Mouse (Mus musculus) neural tube, embryonic 14.5 days (tissue): ENCODE measurements at regions not wholly inside any gene's neighbourhood (a gene's known extent, or its start where the extent isn't known, plus 50 kb on each side); places are given as distances from the start of the nearest gene placed in this dataset.

Source experiments
- ATAC-seq: fragments of 200-750 bp; cut with Nextera tagmentation; 2 replicates; pipeline ENCODE4 v1.8.0; 2017; ENCODE audit warnings: low read depth, mild to moderate bottlenecking, moderate TSS enrichment, moderate library complexity
- H3K27ac ChIP-seq: fragments of 300-500 bp; sonication (generic); 2 replicates; pipeline ENCODE4 v1.5.1; 2014; ENCODE audit warnings: low read depth, mild to moderate bottlenecking, control low read depth, low read length, moderate library complexity, mixed read lengths
- H3K27me3 ChIP-seq: fragments of 300-500 bp; sonication (generic); 2 replicates; pipeline ENCODE4 v1.6.1; 2014; ENCODE audit warnings: low read length; ENCODE audit not compliant: control insufficient read depth, insufficient read depth
- H3K36me3 ChIP-seq: fragments of 300-500 bp; sonication (generic); 2 replicates; pipeline ENCODE4 v1.6.1; 2014; ENCODE audit warnings: low read length, mixed read lengths; ENCODE audit not compliant: control insufficient read depth, insufficient read depth
- H3K4me1 ChIP-seq: fragments of 300-500 bp; sonication (generic); 2 replicates; pipeline ENCODE4 v1.6.1; 2014; ENCODE audit warnings: low read length; ENCODE audit not compliant: control insufficient read depth, insufficient read depth
- H3K4me2 ChIP-seq: fragments of 300-500 bp; sonication (generic); 2 replicates; pipeline ENCODE4 v1.6.1; 2014; ENCODE audit warnings: mild to moderate bottlenecking, low read depth, low read length, control low read depth
- H3K4me3 ChIP-seq: fragments of 300-500 bp; sonication (generic); 2 replicates; pipeline ENCODE4 v1.5.1; 2014; ENCODE audit warnings: low read depth, low read length, control low read depth, mixed read lengths
- H3K9ac ChIP-seq: fragments of 300-500 bp; sonication (generic); replicated peaks from 2 replicates; pipeline ENCODE4 v1.6.1; 2014; ENCODE audit warnings: low read depth, mild to moderate bottlenecking, control low read depth, low read length, mixed read lengths
- H3K9me3 ChIP-seq: fragments of 300-500 bp; sonication (generic); 2 replicates; pipeline ENCODE4 v1.6.1; 2016; ENCODE audit warnings: low read length; ENCODE audit not compliant: control insufficient read depth
- WGBS: fragments of 180-500 bp; shearing (Covaris S2); extraction: QIAGEN DNeasy Blood & Tissue Kit; methylation state at CpG from one replicate; pipeline ENCODE4 v1.1.7; 2014; 5-methylcytosine and 5-hydroxymethylcytosine counted together

GRCm38 (mm10) chr12:80040233-80040632, 72.6 kb downstream of the Zfp36l1 start:
- WGBS: 81% methylated on average over 9 of the region's 9 CpGs
- no peaks in the 10 kb centered on the region for H3K36me3 ChIP-seq
- H3K4me2 ChIP-seq: no peak overlapping the region
- no peak overlapping the region for H3K9ac ChIP-seq
- H3K4me3 ChIP-seq: no peak overlapping the region
- no peak for ATAC-seq
- no peak overlapping the region for H3K27ac ChIP-seq
- no peaks in the 10 kb centered on the region for H3K27me3 ChIP-seq
- no peaks in the 10 kb centered on the region for H3K4me1 ChIP-seq
- H3K9me3 ChIP-seq: no peaks in the 10 kb centered on the region

- H3K9me3 ChIP-seq: no peaks in the 10 kb centered on the region
- H3K4me2 ChIP-seq: no peak overlapping the region
- H3K27ac ChIP-seq: no peak overlapping the region
- no peaks in the 10 kb centered on the region for H3K27me3 ChIP-seq
- H3K36me3 ChIP-seq: no peaks in the 10 kb centered on the region
- no peaks in the 10 kb centered on the region for H3K4me1 ChIP-seq
- H3K4me3 ChIP-seq: no peak overlapping the region
- no peak for ATAC-seq
- no peak overlapping the region for H3K9ac ChIP-seq
- 55% methylated on average over 1 of the region's 1 CpGs for WGBS
Measured at GRCm38 (mm10) chr12:80039150-80039549, 73.7 kb downstream of the Zfp36l1 start.

DNA sequence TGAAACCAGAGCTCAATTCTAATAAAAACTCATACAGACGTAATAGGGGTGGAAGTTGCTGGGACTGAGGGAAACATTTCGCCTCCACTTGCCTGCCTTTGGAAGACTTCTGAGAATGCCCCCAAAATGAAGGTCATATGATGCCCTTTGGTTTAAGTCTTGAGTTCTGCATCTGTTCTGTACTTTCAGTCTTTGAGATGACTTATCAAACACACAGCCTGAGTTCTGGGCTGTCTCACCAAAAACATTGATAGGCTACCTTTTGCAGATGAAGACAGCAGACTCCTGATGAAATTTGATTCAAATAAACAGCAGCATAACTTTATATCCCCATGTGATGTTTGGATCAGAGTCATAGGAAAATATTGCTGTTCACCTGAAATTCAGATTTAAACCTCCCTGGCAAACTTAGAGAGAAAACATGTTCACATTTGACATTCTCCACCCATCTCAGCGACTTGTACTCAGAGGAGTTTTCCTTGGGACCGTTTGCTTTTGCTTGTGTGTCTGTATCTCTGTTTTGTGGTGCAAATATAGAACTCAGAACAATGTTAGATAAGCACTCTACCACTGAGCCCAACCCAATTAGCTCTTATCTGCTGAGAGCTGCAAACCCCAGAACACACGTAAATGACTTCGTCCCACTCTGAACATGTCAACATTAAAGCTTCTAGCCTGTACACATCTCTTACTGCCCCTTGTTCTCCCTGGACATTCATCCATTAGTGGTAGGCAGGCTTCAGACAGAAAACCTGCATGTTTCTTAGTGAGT, 77.1 kb downstream of the Zfp36l1 start:
- Histone ChIP-seq H3K36me3 (no peaks in the 10 kb centered on the region), H3K9ac (no peak overlapping the region), H3K27me3 (no peaks in the 10 kb centered on the region), H3K27ac (no peak overlapping the region), H3K4me3 (no peak overlapping the region), H3K9me3 (no peaks in the 10 kb centered on the region), H3K4me1 (no peaks in the 10 kb centered on the region), H3K4me2 (no peak overlapping the region)
- no peak for ATAC-seq
- WGBS: 86% methylated on average over 6 of the region's 6 CpGs

DNA sequence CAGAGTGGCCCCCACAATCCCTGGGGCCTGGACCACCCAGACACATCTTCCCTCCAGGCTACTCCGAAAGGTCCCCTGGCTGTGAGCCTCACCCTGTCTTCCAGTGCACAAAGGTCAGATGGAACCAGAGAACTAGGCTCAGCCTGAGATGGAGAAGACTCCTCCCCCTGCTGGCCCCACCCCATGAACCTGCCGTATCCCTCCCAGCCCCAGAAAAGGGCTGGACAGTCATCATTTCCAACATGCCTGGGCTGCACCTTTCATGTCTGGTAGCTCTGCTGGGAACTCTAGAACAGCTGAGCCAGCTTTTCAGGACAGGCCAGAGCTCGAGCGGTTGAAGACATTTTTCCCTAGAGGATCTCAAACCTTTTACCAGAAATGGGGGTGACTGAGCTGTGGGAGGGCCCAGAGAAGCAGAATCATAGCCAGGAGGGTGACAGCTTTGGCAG, 77.8 kb downstream of the Zfp36l1 start:
- ATAC-seq: no peak
- 55% methylated on average over 4 of the region's 4 CpGs for WGBS
- Histone ChIP-seq H3K27ac (no peak overlapping the region), H3K4me2 (no peak overlapping the region), H3K36me3 (no peaks in the 10 kb centered on the region), H3K4me1 (no peaks in the 10 kb centered on the region), H3K9me3 (no peaks in the 10 kb centered on the region), H3K4me3 (no peak overlapping the region), H3K27me3 (no peaks in the 10 kb centered on the region), H3K9ac (no peak overlapping the region)

GRCm38 (mm10) chr12:80034100-80034499, 78.7 kb downstream of the Zfp36l1 start:
- no peak overlapping the region for H3K9ac ChIP-seq
- H3K4me1 ChIP-seq: no peaks in the 10 kb centered on the region
- H3K27ac ChIP-seq: no peak overlapping the region
- H3K4me3 ChIP-seq: no peak overlapping the region
- no peaks in the 10 kb centered on the region for H3K27me3 ChIP-seq
- no peaks in the 10 kb centered on the region for H3K9me3 ChIP-seq
- no peak overlapping the region for H3K4me2 ChIP-seq
- WGBS: 87% methylated on average over 5 of the region's 5 CpGs
- ATAC-seq: no peak
- no peaks in the 10 kb centered on the region for H3K36me3 ChIP-seq

DNA sequence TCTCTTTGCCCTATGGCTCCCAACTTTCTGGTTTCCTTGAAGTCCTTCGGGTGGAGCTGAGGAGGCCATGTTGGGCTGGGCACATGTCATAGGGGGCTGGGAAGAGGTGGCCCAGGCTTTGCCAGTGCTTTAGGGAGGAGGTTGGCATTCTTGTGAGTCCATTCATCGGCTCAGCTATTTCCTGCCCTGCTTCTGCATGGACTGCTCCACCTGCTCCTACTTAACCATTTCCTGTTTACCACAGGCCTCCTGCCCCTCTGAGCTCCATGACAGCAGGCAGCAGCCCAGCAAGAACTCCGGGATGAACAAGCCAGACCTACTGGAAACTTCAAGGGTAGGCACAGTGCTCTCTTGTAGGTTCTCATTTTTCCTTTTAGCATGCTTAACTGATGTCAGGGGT, 80.3 kb downstream of the Zfp36l1 start:
- ATAC-seq: no peak
- Histone ChIP-seq H3K4me3 (no peak overlapping the region), H3K36me3 (no peaks in the 10 kb centered on the region), H3K27me3 (no peaks in the 10 kb centered on the region), H3K4me1 (no peaks in the 10 kb centered on the region), H3K27ac (no peak overlapping the region), H3K4me2 (no peak overlapping the region), H3K9ac (no peak overlapping the region), H3K9me3 (no peaks in the 10 kb centered on the region)
- whole genome bisulfite sequencing: 71% methylated on average over 3 of the region's 3 CpGs

DNA sequence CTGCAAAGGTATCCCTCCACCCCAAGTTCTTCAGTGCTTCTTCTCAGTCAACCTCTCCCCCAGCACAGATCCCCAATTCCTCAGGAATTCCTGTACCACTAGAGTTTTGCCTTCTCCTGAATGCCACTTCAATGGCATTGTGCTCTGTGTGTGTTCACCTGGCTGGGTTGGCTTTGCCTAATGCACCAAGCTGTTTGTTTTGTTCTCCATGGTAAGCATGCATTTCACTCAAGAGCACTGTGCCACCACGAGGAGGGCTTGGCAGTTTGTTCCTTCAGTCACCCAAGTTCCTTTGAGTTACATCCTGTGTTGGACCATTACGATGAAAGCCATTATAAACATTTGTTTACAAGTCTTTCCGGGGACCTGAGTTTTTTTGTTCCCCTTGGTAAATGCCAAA, 84.5 kb downstream of the Zfp36l1 start:
- no peak overlapping the region for H3K27ac ChIP-seq
- WGBS: 83% methylated on average over 3 of the region's 3 CpGs
- no peaks in the 10 kb centered on the region for H3K4me1 ChIP-seq
- no peak overlapping the region for H3K4me2 ChIP-seq
- H3K4me3 ChIP-seq: no peak overlapping the region
- H3K9ac ChIP-seq: no peak overlapping the region
- no peaks in the 10 kb centered on the region for H3K27me3 ChIP-seq
- no peaks in the 10 kb centered on the region for H3K36me3 ChIP-seq
- no peak for ATAC-seq
- H3K9me3 ChIP-seq: no peaks in the 10 kb centered on the region

DNA sequence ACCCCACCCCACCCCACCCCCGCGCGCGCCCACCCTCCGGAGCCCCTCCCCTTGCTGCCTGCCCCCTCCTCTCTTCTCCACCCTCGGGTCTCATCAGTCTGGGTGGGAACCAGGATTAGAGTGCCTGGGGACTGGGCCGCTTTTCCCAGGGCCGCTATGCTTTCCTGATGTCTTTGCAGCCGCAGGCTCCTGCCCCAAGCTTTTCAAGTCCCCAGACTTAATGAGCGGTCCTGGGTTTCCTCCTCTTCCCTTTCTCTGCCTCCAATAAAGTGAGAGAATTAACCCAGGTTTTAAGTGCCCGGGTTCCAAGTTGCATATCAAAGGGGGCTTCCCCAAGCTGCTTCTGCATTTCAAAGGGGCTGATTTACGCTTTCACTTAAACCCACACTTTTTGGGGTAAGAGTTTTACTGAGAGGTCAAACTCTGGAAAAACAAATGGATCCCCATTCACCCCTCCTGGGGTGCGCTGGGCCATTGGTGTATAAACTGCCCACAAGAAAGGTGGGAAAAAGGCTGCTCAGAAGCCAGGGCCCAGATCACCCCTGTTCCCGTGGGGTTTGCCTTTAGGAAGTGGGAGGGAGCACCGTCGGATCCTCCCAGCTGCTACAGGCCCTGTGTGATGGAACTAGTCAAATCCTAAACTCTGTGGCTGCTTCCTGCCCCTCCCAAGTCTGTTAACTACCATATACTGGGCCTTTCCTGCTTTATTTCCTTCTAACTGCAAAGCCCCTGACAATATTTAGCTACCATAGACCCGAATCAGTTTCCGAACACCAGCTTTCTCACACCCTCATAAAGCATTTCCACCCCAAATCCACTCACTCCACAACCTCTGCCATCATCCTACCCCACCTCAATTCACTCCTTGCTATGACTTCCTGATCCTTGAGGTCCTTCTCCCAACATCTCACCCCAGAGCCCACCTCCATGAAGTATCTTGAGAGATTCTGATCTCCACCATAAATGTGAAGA, 89.4 kb downstream of the Zfp36l1 start:
- H3K27ac ChIP-seq: no peak overlapping the region
- 7% methylated on average over 18 of the region's 18 CpGs for WGBS
- H3K9ac ChIP-seq: no peak overlapping the region
- H3K4me1 ChIP-seq: peaks cover 23% of the 10 kb centered on the region; the same call in 1 of the 2 replicates
- H3K4me3 ChIP-seq: no peak overlapping the region
- no peaks in the 10 kb centered on the region for H3K36me3 ChIP-seq
- H3K9me3 ChIP-seq: no peaks in the 10 kb centered on the region
- ATAC-seq: peak; percentile 69; the same call in 1 of the 2 replicates
- H3K4me2 ChIP-seq: peak overlapping the region; percentile 23; the same call in 1 of the 2 replicates
- no peaks in the 10 kb centered on the region for H3K27me3 ChIP-seq
